Mouse (Mus musculus): ENCODE data around the gene Olfr1377.
"Not testable (repeated sequence)": the region's sequence is repeated elsewhere in the genome, so short reads cannot be mapped to it uniquely, and the experiment has no call there.

Gene Olfr1377

DNA sequence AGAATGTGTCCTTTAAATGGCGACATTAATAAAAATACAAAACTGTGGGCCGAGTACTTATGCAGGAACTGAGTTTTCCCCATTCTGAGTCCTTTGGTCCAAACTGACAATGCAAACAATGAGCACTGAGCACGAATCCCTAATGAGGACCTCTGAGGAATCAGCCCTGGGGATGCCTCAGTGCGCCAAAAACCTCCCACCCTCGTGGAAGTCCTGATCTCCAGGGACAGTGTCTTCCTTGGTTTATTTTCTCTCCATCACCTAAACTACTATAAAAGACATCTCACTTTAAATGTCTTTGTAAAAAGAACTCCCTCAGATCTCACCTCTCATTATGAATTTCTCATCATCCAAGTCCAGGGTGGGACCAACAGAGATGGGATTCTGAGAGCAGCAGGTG is at the start of gene Olfr1377:
Gene Olfr1377 (plus strand): TSS at position 301 of the 400 bp plus-strand sequence.
- DNase-seq (ENCODE audit: low read depth), result no peak

DNA sequence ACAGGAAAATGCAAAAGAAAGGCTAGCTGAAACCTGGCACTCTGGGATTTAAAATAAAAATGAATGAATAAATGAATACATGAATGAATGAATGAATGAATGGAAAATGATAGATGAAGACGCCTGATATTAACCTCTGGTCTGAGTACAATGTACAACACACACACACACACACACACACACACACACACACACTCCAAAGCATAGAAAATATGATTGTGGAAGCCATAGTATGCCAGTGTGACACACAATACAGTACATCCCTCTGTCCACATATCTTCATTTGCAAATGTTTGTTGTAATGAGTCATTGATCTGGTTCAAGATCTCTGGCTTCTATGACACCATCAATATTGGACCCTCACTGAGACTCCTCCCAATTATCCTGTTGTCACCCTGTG is 49.7 kb upstream of the Olfr1377 start:
- no peak for DNase-seq (ENCODE audit: low read depth)

DNA sequence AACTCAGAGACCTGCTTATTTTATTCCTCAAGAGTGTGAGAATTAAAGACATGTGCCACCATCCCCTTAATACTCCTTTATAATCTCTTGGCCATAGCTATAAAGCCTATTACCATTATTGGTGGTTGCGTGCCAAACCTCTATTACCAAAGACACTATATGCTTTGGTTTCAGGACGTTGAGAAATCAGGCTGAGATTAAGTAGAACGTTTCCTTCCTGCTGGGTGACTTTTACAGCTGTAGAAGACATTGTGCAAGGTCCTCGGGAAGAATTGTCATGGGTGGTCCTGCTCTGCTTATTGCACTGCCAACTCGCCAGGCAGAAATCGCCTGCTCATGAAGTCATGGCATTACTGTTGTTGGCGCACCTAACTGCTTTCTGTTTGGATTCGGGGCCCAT is 43.3 kb upstream of the Olfr1377 start:
- DNase-seq (ENCODE audit: low read depth), result no peak

DNA sequence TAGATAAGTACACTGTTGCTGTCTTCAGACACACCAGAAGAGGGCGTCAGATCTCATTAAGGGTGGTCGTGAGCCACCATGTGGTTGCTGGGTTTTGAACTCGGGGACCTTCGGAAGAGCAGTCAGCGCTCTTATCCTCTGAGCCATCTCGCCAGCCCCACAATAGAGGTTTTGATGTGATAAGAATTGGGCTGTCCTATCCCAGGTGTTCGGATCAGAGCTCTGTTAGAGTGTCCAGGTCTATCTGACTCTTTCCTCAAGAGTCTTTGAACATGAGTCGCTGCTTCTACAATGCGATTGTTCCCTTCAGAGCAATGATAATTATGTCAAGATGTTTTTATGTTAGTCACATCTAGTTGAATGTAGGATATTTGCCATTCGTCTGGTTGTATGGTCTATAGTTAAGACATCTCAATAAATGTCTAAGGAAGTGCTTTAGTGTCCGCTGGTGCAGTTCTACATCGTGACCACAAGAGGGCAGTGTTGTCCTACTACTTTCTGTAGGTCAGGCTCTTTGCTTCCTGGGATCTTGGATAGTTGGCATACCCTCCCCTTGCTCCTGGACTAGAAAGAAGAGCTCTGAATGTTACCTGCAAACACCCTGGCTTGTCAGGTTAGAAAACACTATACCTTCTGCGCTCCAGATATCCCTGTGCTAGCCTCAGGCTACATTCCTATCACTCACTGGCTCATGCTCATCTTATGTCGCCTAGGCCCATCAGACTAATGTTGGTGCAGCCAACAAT is 42.0 kb upstream of the Olfr1377 start:
- no peak for DNase-seq (ENCODE audit: low read depth)

DNA sequence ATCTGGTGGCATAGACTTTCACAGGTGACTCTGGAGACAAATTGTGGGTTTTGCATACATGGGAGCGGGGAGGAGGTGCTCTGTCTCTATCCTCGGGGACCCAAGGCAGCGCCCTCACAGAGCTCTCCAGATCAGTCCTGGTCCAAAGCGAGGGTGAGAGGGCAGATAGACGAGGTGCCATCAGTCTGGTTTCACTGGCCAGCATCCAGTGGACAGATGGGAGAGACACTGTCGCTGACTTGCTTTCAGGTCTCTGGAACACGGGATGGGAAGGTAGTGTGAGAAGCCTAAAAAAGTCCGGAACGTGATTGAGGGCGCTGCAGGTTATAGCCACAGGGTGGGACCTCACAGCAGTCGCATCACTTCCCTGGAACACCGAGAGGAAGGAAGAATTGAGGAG is 39.4 kb upstream of the Olfr1377 start:
- no peak for DNase-seq (ENCODE audit: low read depth)

DNA sequence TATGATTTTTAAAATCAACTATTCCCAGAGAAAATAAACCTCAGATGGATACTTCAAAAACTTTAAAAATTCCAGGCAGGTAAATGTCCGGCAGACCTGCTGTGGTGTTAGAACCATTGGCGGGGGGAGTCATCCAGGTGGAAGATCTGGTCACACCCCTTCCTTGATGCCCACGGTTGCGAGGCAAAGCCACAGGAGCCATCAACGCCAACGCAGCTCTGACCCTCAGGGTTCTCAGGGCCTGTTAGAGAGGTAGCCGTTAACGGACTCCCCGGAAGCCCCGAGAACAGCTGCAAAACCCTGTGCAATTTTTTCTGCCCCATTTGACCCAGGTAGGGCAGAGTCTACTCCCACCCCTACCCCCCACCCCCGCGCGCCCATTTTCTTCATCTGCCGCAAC is 38.3 kb upstream of the Olfr1377 start, which contains the start of gene 4933414I15Rik:
Gene 4933414I15Rik (minus strand): TSS at position 260 of the 400 bp plus-strand sequence.
- no peak for DNase-seq (ENCODE audit: low read depth)

DNA sequence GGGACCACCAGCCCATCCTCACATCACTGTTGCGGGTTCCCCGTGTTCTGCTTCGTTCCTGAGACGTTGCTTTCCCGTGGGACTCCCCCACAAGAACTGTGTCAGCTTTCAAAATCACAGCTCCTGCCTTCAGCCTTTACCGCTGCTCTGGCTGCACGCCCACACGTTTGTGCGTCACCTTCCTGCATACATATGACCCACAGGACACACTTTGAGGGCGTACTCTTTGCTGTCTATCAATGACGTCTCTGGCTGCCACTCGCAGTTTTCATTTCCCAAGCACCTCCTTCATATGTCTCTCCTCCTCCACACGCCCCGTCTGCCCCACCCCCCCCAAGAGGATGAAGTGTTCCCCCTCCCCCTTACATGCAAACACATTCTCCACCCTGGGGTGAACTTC is 29.5 kb upstream of the Olfr1377 start:
- no peak for DNase-seq (ENCODE audit: low read depth)

DNA sequence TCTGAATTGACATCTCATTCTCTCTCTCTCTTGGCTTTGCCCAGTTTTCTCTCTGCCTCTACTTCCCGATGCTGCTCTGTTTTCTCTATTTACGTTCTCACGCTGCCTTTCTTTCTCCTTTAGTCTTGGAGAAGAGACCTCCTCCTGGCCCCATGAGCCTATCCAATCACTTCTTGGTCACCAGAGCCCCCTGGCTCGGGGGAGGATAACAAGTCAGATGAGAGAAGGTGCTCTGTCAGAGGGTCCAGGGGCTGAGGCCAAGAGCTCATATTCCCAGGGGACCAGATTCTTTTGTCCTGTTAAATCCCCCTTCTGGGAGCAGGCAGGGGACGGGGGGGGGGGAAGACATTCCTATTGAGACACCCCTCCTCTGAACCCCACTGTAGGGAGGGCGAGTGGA is 28.1 kb upstream of the Olfr1377 start, which contains the start of gene Prop1:
Gene Prop1 (minus strand): TSS at position 101 of the 400 bp plus-strand sequence.
- no peak for DNase-seq (ENCODE audit: low read depth)

DNA sequence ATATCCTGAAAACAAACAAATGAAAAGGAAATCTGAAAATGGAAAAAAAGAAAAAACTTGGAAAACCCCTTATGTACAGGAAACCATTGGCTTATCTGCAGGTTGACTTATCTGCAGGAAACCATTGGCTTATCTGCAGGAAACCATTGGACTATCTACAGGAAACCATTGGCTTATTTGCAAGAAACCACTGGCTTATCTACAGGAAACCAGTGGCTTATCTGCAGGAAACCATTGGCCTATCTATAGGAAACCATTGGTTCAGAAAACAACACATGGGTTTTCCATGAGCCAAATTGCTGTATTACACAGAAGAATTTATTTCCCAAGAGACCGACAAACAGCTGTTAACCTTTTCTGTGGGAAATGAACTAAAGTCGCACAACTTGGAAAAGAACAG is 16.9 kb upstream of the Olfr1377 start:
- no peak for DNase-seq (ENCODE audit: low read depth)

DNA sequence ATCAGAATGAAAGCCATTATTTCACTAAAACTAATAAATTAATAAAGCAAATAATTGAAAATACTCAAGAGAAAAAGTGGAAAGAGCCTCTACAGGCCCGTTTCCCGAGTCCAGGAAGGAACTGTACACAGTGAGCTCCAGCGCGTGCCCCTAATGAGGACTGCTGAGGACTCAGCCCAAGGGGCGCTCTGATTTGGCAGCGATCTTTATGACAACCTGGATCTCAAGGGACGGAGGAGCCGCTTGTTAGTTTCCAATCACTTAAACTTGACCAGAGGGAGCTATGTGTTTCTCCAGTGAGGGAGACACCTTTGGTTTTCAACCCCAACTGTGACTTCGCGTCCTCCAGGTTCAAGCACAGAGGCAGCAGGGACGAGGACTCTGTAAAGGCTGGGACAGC is 15.5 kb upstream of the Olfr1377 start, which contains the start of gene Olfr1378:
Gene Olfr1378 (plus strand): TSS at position 301 of the 400 bp plus-strand sequence.
- no peak for DNase-seq (ENCODE audit: low read depth)

DNA sequence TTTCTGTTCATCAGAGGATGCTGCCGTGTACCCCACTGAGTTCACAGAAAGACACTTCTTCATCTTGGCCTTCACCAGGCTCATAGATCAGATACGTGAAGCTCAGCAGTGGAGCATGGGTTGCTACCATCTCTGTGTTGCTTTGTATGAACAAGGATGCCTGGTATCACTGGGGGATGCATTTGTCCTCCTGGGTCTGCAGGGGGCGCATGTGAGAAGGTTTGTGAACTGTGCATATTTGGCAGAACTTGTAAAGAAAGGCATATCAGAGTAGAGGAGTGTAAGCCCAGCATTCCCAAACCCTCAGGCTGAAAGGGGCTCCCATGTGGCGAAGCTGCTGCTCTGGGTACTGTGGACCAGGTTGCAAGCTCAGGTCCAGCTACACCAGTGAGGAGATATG is 4.6 kb upstream of the Olfr1377 start:
- no peak for DNase-seq (ENCODE audit: low read depth)

DNA sequence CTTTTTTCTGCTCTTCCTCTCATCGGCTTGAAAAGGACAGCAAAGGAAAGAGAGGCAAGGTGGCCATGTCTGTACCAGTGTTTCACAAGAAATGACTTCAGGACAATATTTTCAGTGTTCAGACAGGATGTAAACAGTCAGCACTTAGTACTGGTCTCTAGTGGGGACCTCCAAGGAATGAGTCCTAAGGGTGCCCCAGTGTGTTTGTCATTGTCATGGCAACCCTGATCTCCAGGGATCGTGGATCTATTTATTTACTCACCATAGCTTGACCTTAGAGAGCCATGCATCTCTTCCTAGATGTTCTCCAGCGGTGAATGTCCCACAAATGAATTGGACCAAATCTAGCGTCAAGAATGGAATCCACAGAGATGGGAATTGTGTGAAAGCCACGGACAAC is 21.5 kb downstream of the Olfr1377 start, which contains the start of gene Olfr51:
Gene Olfr51 (plus strand): TSS at position 301 of the 400 bp plus-strand sequence.
- DNase-seq (ENCODE audit: low read depth), result no peak

DNA sequence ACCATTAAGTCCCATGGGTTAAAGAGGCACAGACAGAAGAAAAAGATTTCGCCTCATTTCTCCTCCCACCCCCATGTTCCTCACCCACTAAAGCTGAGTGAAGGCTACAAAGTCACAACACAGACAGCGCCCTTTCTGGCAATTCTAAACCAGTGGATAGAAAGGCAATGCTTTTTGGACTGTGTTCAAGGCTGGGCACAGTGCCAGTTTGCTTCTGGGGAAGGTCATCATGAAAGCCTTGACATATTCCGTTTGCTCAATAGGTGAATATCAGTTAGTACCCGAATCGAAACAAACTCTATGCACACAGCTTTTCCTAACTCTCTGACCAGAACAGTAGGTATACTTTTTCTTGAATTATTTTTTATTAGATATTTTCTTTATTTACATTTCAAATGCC is 30.1 kb downstream of the Olfr1377 start:
- no peak for DNase-seq (ENCODE audit: low read depth)

DNA sequence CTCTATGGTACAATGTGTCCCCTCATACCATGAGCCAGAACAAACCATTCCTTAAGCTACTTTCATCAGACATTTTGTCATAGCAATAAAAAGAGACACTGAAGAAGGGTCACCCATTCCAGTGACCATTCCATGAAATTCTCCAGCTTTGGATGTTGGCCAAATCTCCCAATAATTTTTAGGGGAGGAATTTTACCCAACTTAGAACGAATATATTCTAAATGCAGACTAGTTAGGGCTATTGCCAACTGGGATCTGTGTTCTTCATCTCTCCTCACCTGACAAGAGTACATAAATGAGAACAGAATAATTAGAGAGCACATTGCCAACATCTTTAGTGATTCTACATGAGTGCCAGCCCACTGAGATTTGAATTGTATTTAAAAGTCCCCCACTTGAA is 32.2 kb downstream of the Olfr1377 start, which contains the start of gene Olfr54:
Gene Olfr54 (plus strand): TSS at position 301 of the 400 bp plus-strand sequence.
- DNase-seq (ENCODE audit: low read depth), result no peak

DNA sequence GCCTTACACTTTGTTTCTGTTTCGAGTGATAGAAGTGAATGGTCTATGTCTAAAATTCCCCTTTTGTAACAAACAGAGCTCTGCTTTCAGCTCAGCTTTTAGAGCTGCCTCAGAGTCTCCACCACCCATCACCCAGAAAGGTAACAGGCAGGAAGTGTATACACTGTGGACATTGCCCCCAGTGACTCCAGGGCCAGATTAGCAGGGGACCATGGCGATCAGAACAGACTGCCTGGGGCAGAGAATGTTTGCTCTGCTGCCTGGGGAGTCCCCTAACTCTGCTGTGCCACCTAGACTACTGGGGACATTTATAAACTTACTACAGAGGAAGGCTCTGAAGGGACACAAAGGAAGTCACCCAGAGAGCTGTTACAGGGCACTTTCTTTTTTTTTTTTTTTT is 34.6 kb downstream of the Olfr1377 start:
- no peak for DNase-seq (ENCODE audit: low read depth)

DNA sequence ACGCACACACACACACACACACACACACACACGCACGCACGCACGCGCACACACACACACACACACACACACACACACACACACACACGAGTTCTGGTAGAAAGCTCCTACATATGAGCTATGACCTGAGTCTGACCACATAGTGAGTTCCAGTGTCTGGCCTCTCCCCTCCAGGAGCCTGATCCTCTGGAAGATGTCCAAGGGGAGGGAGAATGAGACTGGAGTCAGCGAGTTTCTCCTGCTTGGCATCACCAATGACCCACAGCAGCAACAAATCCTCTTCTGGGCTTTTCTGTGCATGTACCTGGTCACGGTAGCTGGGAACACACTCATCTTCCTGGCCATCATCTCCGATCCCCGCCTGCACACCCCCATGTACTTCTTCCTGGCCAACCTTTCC is 45.0 kb downstream of the Olfr1377 start:
- not testable (repeated sequence) for DNase-seq (ENCODE audit: low read depth)

DNA sequence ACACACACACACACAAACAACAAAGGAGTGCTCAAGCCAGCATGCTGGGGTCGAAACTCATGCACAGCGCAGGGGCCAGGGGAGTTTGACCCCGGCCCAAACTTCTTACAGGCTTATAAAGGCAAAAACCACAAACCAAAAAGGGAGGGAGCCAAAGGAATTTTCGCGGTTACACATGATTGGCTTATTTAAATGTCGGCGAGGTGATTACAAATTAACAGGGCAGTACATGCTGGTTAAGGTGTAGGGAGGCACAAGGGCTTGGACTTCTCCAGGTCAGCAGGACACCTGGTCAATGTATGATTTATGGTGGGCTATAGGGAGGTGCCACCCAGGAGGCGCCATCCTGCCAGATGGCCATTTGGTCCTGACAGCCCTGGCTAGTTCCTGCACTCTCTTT is 47.6 kb downstream of the Olfr1377 start:
- DNase-seq (ENCODE audit: low read depth), result not testable (repeated sequence)

DNA sequence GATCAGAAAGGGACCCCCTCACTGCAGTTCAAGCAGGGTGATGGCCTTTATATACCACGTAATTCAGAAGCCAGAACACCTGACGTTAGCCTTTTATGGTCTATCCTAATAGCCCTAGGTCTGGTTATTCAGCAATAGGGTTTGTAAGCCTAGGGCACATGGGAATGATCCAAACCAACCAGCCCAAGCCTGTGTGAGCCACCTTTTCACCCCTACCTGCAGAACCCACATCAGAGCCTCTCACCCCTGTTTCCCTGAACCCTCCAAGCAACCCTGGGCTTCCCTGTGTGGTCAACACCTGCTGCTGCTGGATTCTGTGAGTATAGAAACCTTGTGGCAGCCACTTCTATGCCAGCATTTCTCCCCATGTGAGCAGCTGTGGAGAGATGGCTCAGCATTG is 48.5 kb downstream of the Olfr1377 start:
- DNase-seq (ENCODE audit: low read depth), result no peak

DNA sequence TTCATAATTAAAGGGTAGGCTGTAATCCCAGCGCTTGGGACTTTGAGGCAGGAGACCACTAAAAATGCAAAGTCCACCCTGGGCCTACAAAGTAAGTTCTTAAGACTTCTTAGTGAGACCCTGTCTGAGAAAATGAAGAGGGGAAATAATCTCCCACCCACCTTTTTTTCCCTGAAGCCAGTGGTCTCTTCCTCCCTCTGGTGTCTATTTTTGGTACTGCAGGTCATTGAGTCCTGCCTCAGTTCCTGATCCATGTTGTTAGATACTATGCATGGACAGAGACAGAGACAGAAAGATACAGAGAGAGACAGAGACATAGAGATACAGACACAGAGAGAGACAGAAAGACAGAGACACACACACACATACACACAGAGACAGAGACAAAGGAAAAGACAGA is 51.1 kb downstream of the Olfr1377 start:
- peak; percentile 7 for DNase-seq (ENCODE audit: low read depth)

DNA sequence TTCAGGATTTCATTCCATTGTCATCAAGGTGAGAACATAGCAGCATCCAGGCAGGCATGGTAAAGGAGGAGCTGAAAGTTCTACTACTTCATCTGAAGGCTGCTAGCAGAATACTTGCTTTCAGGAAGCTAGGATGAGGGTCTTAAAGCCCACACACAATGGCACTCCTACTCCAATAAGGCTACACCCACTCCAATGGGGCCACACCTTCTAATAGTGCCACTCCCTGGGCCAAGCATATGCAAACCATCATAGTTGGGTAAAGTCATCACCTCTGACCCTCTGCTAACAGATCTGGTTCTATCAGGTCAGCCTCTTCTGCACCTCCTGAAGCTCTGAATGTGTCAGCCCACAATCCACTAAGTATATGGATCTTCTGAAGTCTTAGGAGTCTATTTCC is 52.4 kb downstream of the Olfr1377 start:
- DNase-seq (ENCODE audit: low read depth), result not testable (repeated sequence)

DNA sequence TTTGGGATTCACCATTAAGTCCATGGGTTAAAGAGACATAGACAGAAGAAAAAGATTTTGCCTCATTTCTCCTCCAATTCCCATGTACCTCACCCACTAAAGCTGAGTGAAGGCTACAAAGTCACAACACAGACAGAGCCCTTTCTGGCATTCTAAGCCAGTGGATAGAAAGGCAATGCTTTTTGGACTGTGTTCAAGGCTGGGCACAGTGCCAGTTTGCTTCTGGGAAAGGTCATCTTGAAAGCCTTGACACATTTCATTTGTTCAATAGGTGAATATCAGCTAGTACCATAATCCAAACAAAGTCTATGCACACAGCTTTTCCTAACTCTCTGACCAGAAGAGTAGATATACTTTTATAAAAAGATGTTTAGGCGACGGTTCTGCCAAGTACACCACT is 54.2 kb downstream of the Olfr1377 start:
- DNase-seq (ENCODE audit: low read depth), result no peak

Measured in c-Kit-positive CD71-positive TER-119-negative erythroid progenitor cells, embryonic 14.5 days (primary cell).